In the genomic region with DNA sequence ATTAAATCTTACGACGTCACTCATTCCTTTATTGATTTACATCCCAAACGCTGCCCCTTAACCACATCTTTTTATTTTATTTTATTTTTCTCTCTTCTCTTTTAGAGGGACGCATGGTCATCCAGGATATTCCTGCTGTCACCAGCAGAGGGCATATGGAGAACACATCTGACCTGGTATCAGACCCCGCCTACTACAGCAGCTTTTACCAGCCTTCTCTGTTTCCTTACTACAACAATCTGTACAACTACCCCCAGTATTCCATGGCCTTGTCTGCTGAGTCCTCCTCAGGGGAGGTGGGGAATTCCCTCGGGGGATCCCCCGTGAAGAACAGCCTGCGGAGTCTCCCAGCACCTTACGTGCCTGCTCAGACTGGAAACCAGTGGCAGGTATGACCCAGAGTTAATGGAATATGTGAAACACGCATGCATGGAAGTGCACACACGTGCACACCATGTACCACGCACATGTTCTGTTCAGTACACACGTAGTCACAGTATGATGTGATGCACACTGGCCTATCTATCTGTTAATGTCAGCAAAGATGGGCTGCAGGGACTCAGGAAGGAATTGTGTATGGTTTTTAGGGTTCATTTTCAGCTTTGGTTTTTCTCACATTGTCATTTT, we compare ENCODE assay signal across 8 mouse cellular contexts. TPM values are rescaled to one million over a fixed set of nuclear protein-coding genes. Genes with fewer than 3 reads are reported as not detected.
DNase-seq lines count a peak whose midpoint lies in the region; ATAC-seq and TF ChIP-seq lines count a peak whose summit lies in the region.

No protein-coding gene starts in this region.

- H3K4me1 ChIP-seq in heart, embryonic 16.5 days (ENCODE audit: control insufficient read depth, insufficient read depth, low read length), result no peaks in the 10 kb centered on the region
- H3K4me1 ChIP-seq in liver, embryonic 14.5 days (replicated peaks; ENCODE audit: control insufficient read depth in 2 of 2, insufficient read depth in 2 of 2, low read length in 1 of 2), result no peaks in the 10 kb centered on the region
- H3K4me1 ChIP-seq in neural tube, embryonic 15.5 days, result 0 out of 2 replicates have a peak, but pooled peaks cover 2% of the 10 kb centered on the region

- H3K9me3 ChIP-seq in heart, embryonic 16.5 days (replicated peaks; ENCODE audit: control insufficient read depth, low read length), result no peaks in the 10 kb centered on the region
- no peaks in the 10 kb centered on the region for H3K9me3 ChIP-seq in liver, embryonic 14.5 days (ENCODE audit: control insufficient read depth, low read length)
- no peaks in the 10 kb centered on the region for H3K9me3 ChIP-seq in neural tube, embryonic 15.5 days (replicated peaks)

- peak; percentile 56 for TF ChIP-seq CTCF in liver, embryonic 14.5 days (IDR thresholded peaks at IDR 0.05; ENCODE audit: low read depth)

- no peak overlapping the region for H3K4me3 ChIP-seq in heart, embryonic 16.5 days (ENCODE audit: low read length)
- no peak overlapping the region for H3K4me3 ChIP-seq in liver, embryonic 14.5 days (ENCODE audit: insufficient read depth in 1 of 2, low read depth in 2 of 2, low read length in 2 of 2)
- H3K4me3 ChIP-seq in neural tube, embryonic 15.5 days (replicated peaks), result no peak overlapping the region

- no peak overlapping the region for H3K9ac ChIP-seq in heart, embryonic 16.5 days (ENCODE audit: low read length)
- no peak overlapping the region for H3K9ac ChIP-seq in liver, embryonic 14.5 days (replicated peaks)
- H3K9ac ChIP-seq in neural tube, embryonic 15.5 days (replicated peaks), result no peak overlapping the region

- peak; percentile 49 for DNase-seq in 416B (ENCODE audit: low read depth)
- peak; percentile 27 to 81 for DNase-seq in adrenal gland, adult (ENCODE audit: inconsistent age in 2 of 2, low spot score in 1 of 2)
- DNase-seq in embryo, embryonic 11.5 days (ENCODE audit: low read depth, low spot score), result peak; percentile 62
- DNase-seq in kidney, postnatal 25 days, result peak; percentile 51 to 72
- DNase-seq in liver, embryonic 14.5 days (ENCODE audit: low read depth in 3 of 3, low spot score in 3 of 3), result peak in 1 of 3 experiments; percentile 1
- DNase-seq in urinary bladder, postnatal 36 days (ENCODE audit: low spot score in 2 of 2), result peak; percentile 26 to 34

- WGBS in heart, embryonic 16.5 days, result 31% methylated on average over 13 of the region's 13 CpGs
- 32% methylated on average over 13 of the region's 13 CpGs for WGBS in liver, embryonic 14.5 days (ENCODE audit: insufficient replicate concordance)
- 38% methylated on average over 13 of the region's 13 CpGs for WGBS in neural tube, embryonic 15.5 days

- no peaks in the 10 kb centered on the region for H3K36me3 ChIP-seq in heart, embryonic 16.5 days (ENCODE audit: control insufficient read depth, insufficient read depth)
- no peaks in the 10 kb centered on the region for H3K36me3 ChIP-seq in liver, embryonic 14.5 days (replicated peaks; ENCODE audit: control insufficient read depth, insufficient read depth, low read depth)
- H3K36me3 ChIP-seq in neural tube, embryonic 15.5 days, result no peaks in the 10 kb centered on the region

- H3K27me3 ChIP-seq in heart, embryonic 16.5 days (ENCODE audit: control insufficient read depth, insufficient read depth, low read length), result 0 out of 2 replicates have a peak, but pooled peaks cover 7% of the 10 kb centered on the region
- H3K27me3 ChIP-seq in liver, embryonic 14.5 days (ENCODE audit: control insufficient read depth, insufficient read depth, low read length), result no peaks in the 10 kb centered on the region
- 0 out of 2 replicates have a peak, but pooled peaks cover 9% of the 10 kb centered on the region for H3K27me3 ChIP-seq in neural tube, embryonic 15.5 days (replicated peaks)

- no peak overlapping the region for H3K27ac ChIP-seq in heart, embryonic 16.5 days (ENCODE audit: low read length)
- no peak overlapping the region for H3K27ac ChIP-seq in liver, embryonic 14.5 days
- H3K27ac ChIP-seq in neural tube, embryonic 15.5 days (replicated peaks), result no peak overlapping the region

- H3K4me2 ChIP-seq in heart, embryonic 16.5 days (ENCODE audit: low read depth, low read length), result no peak overlapping the region
- H3K4me2 ChIP-seq in liver, embryonic 14.5 days (ENCODE audit: low read depth), result no peak overlapping the region
- no peak overlapping the region for H3K4me2 ChIP-seq in neural tube, embryonic 15.5 days

- ATAC-seq in heart, embryonic 16.5 days (replicated peaks; ENCODE audit: extremely low read depth, insufficient read depth, low FRiP score), result peak; percentile 52; the same call in 1 of the 2 replicates
- no peak for ATAC-seq in liver, embryonic 14.5 days (ENCODE audit: insufficient read depth)
- ATAC-seq in neural tube, embryonic 15.5 days (ENCODE audit: low FRiP score), result peak; percentile 74; the same call in 1 of the 2 replicates

- no peak for TF ChIP-seq EP300 in liver, embryonic 14.5 days (IDR thresholded peaks at IDR 0.05; ENCODE audit: low read depth)

RNA-seq across cellular contexts. Expression of a gene that starts 40.4 kb away (rescaled TPM):
- not detected in 2 replicates for polyA plus RNA-seq in heart, embryonic 16.5 days (2015; fragmentation: Nextera tagmentation; extraction: Ambion mirVana)
- polyA plus RNA-seq in liver, embryonic 14.5 days (2012; rRNA removed), result not detected in 2 replicates
- not detected in 2 replicates for polyA plus RNA-seq in liver, embryonic 14.5 days (2014; fragmentation: Nextera tagmentation; extraction: Ambion mirVana)
- polyA plus RNA-seq in neural tube, embryonic 15.5 days (2015; fragmentation: Nextera tagmentation; extraction: Ambion mirVana), result 0.10 TPM in 1 of 2 replicates, not detected in the other
